Mouse (Mus musculus) olfactory bulb, adult 2 months (tissue): ENCODE measurements around the gene Gm16181.

Source experiments
- CTCF ChIP-seq: fragments of 200-500 bp; IDR thresholded peaks from 2 replicates; pipeline ENCODE4 v1.5.1; 2012; ENCODE audit warnings: low read depth, mild to moderate bottlenecking, low read length, moderate library complexity; ENCODE audit not compliant: insufficient read depth
- POLR2A ChIP-seq: fragments of 200-500 bp; IDR thresholded peaks from 2 replicates; pipeline ENCODE4 v1.6.1; 2012; ENCODE audit warnings: mild to moderate bottlenecking, low read depth, low read length, moderate library complexity; ENCODE audit not compliant: insufficient read depth

DNA sequence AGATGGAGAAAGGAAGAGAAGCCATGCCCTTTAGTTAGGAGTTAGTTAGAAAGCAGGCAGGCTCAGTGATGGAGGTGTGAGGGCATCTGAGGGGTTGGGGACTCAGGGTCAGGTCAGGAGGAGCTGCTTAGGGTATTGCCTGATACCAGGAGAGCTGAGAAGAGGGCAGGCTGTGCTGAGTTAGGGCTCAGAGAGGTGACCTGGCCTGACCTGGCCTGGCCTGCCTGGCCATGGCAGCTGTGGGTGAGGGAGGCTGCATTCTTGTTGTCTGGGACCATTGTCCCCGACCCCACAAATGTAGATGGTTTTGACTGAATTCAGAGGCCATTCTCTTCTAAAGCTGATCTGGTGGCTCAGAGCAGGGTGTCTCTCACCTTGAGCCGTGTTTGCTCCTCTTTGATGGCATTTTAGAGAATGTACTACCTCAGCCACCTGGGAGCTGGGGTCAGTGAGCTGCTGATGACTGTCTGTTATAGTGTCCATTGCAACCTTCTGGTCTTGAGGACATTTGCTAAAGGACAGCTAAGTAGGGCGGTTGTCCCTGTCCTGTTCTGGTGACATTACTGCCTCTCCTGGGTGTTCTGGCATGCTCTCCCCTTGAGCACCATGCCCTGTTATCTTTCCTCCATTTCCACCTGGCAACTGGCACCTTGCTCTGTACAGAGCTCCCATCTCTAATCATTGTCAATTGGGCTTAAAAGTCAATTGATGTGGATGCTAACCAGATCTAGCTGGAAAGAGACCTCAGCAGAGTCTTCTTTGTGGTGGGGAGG, 29.9 kb downstream of the Gm16181 start:
- TF ChIP-seq POLR2A (no peak), CTCF (no peak)
